Mouse (Mus musculus) heart, adult 11 months (tissue): ENCODE data around the gene Tspan4.
A peak's percentile ranks its signal among the peaks of the same experiment; 100 is the strongest.

Experiments used
- DNase-seq: peaks from one replicate; pipeline ENCODE4 v3.0.0; 2022

Gene Tspan4

DNA sequence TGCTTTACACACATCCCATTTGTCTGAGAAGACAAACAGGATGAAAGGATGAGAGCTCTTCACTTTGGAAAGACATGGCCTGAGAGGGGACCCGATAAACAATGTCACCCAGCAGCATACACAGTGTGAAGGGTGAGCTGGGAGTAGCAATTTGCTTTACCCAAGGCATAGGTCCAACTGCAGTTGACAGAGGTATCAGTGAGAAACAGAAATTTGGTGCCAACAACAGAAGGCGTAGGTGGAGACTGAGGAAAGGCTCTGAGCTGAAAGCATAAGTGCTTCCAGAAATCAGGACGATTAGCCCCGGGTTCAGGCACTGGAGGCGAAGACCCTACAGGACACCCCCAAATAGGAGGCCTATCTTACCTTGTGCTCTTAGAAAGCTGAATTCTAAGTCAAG is 35.2 kb downstream of the Tspan4 start:
- no peak for DNase-seq

DNA sequence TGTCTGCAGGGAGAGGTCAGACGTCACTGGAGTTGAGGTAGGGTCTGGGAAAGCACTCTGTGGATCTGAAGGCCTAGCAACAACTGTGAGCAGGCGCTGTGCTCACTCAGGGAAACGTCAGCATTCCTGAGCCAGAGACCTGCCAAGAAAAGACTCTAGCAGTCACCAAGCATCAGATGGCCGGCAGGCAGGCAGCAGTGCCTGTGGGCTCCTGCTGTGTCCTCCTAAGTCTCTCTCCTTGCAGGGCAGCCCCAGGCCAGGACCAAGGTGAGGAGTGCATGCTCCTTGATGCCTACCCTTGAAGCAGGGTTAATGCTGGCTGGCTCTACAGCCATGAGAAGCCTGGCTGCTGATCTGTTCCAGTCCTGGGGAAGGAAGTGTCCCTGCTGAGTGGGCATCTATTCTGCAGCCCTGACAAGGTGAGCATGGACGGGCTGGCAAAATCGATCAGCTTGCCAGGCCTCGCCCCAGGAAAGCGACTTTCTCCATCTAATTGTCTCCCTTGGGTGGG is 35.7 kb downstream of the Tspan4 start:
- DNase-seq: no peak

DNA sequence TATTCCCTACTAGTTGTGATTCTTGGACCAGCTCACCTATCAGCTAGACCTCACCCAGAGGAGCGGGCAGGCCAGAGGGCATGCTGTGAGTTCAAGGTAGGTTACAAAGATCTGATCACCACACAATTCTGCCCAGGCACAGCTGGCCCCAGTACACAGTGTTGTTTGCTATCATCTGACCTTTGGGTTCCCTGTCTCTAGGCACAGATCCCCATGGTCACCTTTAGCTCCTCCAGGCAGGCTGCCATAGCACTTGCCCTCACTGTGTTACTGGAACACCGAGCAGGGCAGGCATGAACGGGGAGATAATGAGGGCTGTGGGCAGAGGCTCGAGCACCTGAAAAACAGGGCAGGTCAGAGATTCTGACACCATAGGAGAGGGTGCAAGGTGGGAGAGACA is 42.6 kb downstream of the Tspan4 start:
- peak; percentile 94 for DNase-seq

DNA sequence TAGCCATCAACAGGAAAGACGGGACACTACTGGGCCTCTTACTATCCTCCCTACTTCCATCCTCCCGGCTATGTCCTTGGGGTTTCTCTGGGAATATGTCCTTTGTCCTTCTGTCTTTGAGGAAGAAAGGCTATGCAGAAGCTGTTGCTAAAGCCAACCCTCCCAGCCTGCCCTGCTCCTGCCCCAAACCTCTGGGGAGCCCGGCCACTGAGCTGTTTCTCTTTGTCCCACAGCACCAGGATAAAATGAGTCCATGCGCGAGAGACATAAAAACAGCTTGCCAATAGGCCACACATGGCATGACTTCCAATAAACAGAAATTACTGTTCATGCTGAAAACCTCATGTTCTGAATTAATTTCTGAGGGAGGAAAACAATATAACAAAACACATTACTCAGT is 43.3 kb downstream of the Tspan4 start:
- DNase-seq: no peak

DNA sequence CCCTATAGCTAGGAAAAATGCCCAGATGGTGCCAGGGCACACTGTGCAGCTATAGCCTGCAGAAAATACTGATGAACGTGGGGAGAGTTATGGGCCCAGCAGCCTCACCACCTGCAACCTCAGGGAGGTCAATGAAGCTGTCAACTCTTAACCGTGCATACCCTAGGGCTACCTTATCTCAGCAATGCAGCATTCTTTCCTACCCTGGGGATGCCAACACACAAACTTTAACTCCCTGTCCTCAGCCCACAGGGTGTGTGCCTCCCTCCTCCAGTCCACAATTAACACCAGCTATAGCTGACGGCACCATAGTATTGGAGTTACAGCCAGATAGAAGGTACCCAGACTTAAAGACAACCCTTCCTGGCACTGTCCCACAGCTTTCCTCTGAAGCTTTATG is 43.9 kb downstream of the Tspan4 start:
- no peak for DNase-seq

DNA sequence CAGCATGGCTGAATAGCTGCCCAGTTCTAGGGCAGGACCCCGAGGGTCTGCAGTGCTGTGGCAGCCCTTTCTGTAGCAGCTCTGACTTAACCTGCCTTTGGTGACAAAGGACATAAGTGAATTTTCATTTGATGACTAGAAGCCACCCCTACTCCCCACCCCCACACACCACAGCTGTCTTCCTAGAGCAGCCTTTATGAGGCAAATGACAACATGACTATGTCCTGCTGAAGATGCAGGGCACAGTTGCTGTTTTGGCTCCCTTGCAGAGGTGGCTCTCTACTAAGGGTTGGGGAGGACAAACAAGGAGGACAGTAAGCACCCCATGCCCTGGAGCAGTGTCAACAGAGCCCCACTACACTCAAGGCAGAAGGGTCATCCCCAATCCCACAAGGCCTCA is 44.8 kb downstream of the Tspan4 start:
- DNase-seq: no peak

DNA sequence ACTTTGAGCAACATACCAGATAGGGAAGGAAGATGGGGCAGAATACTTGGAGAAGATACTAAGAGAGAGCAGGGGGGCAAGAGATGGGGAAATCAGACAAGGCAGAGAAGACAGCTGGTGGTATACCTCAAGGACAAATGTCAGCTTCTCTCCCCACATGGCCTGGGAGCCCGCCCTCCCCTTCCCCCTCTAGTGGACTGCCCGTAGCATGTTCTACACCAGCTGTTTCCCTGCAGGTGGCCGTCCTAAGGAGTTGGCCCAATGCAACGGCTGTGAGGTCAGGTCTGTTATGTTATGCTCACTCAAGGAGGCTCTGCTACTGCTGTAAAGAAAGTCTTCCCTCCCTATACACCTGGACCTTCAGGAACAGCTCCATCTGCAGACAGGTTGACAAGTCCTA is 48.0 kb downstream of the Tspan4 start:
- no peak for DNase-seq

DNA sequence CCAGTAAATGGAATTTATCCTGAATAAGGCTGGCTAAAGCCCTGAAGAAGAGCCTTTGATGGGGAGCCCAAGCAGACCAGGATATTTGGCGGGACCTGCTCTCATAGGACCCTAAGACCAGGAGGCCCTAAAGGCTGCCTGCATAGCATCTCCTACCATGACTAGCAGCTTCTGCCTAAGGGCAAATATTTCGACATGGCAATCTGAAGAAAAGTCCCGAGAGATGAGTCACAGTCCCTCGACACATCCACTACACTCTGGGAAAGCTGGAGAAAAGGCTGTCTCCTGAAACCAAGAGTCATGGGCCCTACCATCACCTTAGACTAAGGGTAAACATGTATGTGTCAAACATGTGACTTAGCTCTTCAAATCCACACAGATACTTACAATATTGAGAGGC is 49.2 kb downstream of the Tspan4 start:
- no peak for DNase-seq

DNA sequence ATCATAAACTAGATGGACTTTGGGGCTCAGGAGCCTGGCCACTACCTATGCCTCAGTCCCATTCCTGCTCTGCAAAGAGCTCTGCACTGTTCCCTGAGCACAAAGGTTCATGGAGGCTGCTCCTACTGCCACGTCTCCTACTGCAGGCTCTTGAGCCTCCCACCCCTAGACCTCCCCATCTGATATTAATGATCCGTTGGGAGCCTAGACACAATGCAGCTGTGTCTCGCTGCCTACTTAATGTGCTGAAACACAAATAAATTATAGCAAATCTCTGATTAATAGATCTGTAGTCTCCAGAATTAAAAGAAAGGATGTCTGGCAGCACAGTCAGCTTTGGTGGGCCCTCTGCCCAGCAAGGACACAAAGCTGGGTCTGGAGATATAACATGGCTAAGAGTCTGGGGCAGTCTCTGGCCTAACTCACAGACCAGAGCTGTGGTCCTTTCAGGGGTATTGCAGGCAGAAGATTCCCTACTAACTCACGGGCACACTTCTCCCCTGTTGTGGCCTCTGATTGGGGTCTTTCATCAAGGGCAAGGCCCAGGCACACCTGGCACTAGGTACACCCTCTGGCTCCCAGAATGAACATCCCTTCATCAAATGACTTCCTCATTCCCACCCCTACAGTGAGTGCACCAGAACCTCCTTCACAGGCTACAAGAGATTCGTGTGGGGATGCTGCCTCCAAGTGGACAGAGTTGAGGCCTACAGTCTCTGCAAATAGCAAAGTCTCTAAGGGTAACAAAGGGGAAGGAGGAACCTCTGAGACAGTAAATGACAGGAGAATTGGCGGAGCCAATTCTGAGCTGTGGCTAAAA is 49.9 kb downstream of the Tspan4 start:
- peak; percentile 97 for DNase-seq

DNA sequence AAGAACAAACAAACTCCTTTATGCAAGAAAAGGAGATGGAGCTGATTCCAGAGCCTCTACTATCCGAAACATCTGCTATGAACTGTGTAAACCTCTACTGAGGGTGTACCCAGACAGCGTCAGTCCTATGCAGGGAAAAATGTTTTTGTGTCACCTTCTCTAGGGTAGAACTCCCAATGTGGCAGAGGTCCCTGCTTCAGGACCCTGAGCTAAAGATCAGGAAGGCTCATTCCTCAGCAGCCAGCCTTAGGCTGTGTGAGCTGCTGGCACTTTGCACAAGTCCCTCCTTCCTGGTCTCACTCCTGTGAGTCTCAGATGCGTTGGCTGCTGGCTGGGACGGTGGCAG is 50.5 kb downstream of the Tspan4 start:
- DNase-seq: no peak

DNA sequence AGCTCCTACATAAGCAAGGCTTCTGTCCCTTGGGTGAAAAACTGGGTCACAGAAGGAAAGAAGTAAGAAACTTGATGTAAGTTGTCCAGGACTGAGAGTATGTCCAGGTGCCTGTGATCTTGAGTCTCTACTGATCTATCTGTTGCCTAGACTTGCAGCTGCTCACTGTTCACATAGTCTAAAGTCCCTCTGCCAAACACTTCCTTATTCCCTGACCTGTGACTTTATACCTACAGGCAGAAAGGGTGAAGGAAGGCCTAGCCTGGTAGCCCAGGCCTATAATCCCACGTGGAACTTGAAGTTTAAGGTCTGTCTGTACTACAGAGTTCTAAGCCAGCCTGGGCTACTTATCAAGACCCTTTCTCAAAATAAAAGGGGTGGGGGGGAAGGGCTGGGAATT is 60.5 kb downstream of the Tspan4 start:
- DNase-seq: no peak

DNA sequence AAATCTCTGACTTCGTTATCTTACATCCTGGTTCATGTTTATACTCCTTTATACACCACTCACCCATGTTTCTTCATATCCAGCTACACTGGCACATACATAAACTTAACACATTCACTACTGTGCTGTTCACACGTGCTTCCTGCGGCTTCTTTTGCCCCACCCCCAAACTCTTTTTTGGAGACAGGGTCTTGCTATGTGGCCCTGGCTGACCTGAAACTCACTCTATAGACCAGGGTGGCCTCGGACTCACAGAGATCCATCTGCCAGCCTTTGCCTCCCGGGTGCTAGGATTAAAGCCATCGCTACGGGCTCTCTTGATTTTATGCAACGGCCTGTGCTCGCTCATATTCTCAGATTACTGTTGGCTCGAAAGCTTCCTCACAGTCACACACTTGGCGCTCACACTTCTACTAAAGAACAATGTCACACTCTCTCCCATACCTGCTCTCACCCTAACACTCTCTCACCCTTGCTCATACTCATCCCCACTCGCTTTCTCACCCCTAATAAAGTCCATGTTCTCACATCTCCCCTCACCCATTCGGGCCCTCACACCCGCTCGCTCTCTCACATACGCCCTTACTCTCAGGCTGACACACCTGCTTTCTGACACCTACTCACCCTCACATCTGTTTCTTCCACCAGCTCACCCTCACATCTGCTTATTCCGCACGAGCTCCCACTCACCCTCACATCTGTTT is 64.0 kb downstream of the Tspan4 start:
- DNase-seq: peak; percentile 93

DNA sequence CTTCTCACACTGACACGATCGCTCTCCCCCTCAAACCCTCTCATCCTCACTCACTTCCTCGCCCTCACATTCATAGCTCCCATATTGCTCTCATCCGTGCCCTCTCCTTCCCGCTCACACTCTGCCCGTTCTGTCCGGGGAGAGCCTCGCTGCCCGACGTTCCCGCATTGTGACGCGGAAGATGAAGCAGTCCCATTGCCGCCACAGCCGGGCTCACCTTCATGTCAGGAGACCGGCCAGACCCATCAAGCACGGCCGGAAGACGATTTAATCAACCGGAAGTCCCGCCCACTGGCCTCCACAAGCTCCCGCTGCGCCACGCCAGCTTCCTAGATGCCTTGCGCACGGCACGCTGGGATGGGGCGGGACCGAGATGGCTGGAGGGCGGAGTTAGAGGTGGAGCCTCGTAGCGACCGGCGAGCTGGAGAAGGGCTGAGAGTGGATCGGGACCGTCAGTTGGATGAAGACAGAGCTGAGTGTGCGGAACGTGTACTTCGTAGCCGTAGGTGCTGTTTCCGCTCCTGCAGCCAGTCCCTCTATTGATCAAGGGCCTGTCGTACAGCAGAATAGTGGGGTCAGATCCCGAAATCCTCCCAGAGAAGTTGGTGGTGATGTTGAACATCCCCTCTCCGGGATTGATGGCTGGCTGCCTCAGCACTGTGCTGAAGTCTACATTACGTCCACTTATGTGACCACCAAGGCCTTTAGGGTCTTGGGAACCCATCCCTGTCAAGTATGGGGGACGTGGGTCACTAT is 64.7 kb downstream of the Tspan4 start, which contains the start of gene Chid1:
Gene Chid1, minus strand, starts transcription at position 302 of the 756 bp plus-strand sequence.
- DNase-seq: peak; percentile 100

DNA sequence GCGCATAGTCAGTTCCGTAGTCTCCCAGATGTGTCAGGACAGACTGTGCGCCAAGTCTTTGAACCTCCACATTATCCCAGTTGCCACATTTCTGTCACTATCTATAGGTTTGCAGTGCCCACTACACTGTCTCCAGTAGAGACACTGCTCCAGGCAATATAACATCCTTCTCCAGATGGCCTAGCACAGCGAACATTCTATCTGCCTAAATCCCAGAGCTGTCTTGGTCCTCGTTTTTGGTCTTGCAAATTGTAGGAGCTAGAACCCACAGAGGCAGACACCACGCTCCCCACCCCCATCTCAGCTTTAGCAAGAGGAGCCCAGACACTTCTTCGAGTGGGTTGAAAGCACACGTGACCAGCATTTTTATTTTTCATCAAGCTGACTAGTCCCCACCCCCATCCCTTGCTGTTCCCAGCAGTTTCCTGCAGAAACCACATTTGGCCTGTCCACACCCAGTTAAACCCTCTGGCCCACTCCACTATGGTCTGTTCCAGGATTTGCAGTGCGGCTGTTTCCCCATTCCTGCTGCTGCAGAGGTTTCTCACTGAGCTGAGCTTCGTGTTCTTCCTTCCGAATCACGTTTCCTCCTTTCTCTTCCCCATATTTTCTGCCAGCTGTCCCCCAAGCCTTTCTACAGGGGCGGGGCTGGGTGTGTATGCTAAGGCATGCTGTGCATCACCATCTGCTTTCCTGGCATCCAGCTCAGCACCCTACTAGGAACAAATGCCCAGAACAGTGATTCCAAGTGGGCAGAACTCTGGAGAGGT is 65.5 kb downstream of the Tspan4 start:
- DNase-seq: peak; percentile 99

DNA sequence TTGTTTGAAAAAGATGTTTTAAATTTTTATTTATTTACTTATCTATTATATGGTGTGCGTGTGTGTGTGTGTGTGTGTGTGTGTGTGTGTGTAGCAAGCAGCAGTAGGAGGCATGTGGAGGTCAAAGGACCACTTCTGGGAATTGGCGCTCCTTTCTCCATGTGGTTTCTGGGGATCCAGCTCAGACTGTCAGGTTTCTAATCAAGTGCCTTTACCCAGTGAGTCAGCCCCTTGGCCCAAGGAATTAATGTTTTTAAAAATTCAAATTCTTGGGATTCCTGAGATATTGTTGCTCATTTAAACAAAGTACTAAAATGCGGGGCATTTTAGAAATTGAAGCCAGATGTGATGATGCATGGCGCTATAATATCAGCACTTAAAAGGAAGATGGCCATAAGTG is 66.6 kb downstream of the Tspan4 start:
- DNase-seq: no peak

DNA sequence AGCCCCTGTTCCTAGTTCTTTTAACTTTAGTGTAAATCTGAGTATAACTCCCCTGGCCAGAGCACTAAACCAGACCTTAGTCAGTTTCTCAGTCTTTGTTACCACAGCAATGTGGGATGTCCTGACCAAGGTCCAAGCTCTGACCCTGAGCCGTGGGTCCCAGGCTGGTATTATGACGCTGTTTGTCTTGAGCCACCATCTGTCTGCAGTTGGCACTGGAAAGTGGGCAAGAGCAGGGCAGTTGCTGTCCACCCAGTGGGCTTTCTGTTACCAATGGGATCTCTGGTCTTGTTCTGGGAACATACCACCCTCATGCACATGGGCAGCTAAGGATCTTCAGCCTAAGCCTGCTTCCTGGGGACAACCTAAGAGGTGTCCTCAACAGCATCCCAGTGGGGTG is 67.5 kb downstream of the Tspan4 start:
- DNase-seq: no peak
